Mouse (Mus musculus) adrenal gland, adult 2 months (tissue): ENCODE measurements at regions not wholly inside any gene's neighbourhood (a gene's known extent, or its start where the extent isn't known, plus 50 kb on each side); places are given as distances from the start of the nearest gene placed in this dataset.

Experiments
- DNase-seq: peaks from one replicate; pipeline ENCODE4 v3.0.0; 2021

DNA sequence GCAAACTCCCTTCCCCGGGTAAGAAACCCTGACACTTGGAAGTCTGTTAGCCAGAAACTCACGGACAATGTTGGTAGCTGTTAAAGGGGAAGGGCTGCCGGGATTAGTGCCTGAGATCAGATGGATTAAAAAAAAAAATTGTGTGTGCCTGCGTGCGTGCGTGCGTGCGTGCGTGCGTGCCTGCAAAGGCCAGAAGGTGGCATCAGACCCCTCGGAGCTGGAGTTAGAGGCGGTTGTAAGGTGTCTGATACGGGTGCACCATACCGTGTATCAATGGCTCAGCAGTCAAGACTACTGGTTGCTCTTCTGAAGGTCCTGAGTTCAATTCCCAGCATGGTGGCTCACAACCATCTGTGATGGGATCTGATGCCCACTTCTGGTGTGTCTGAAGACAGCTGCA, 59.0 kb upstream of the Ccdc167 start:
- DNase-seq, result no peak

DNA sequence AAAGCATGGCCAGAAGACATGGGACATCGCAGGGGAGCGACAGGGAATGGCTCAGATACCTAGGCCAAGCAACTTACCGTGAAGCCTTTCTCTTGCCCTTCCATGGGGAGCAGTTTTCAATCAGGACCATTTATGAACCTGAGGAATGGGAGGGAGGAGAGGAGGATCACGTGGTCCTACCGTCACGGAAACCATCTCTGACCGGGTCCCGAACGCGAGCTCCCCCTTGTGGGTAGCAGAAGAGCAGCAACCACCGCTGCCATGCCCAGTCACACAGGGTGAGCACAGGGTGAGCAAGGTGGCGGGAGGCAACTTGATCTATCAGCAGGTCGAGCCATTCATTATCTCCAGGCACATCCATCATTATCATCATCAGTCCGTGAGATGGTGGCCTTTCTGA, 56.5 kb upstream of the Ccdc167 start:
- DNase-seq, result peak; percentile 77

DNA sequence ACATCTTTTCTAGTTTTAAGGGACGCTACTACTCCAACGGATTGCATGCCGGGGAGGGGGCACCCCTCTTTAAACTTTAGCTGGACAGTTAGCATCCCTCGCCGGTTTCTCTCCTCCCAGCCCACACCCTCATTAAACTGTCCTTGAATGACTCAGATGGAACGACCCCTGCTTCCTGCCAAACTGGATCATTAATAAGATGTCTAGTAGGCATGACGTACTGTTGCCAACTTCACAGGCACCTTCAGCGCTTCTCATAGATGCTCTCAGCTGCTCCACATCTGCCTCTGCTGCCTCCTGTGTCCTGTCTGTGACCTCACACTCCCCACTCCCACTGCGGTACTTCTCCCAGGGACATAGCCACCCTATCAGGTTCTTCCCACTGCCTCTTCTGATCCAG, 54.1 kb upstream of the Ccdc167 start:
- no peak for DNase-seq

DNA sequence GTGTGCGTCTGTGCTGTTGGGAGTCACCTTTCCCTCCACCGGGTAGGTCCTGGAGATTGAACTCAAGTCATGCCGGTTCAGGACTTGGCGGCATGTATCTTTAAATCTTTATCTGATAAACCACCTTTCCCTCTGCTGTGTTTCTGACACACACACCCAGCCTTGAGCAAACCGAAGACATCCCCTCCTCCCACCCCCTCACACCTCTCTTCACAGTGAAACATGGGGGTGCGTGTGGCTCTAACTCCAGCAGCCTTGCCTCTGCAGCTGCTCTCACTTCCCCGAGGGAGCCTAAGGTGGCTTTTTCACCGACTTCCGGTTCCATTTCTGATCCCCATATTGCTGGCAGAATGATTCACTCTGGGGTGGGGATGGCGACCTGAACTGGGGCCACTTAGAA, 52.8 kb upstream of the Ccdc167 start:
- no peak for DNase-seq

DNA sequence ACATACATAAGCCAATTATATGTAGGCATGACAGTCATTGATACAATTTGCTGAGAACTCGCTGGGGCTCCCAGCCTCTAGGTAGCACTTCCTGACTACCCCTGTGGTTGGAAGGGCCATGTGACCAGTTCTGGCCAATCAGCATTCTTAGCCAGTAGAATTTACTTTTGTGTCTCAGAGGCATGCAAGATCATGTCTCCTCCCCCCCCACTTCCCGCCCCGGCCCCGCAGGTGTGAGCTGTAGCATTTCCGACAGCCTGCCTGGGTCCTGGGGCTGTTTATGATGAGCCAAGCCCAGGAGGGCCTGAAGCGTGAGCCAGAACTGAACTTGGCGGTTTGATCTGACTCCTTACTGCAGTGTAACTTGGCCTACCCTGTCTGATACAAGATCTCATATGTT, 52.3 kb upstream of the Ccdc167 start:
- no peak for DNase-seq

DNA sequence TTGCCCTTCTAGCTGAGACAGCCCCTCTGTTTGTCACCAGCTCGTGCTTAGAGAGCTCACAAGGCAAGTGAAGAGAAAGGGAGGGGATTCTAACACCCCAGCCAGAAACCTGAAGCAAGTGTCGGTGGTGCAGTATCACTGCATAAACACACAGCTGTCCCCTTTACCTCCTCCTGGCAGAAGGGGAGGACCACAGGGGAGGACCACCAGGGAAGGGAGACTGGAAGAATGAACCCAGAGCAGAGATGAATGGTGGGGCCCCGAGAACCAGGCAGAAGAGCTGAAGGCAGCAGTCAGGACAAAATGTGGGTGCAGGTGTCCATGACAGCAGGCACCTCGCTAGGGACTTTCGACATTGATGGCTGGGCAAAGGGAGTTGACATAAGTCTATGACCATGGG, 51.8 kb upstream of the Ccdc167 start:
- DNase-seq, result no peak
